Mouse (Mus musculus) layer of hippocampus, adult 9-10 months (tissue): ENCODE results near the gene Ireb2.
"Not testable (repeated sequence)": the region's sequence is repeated elsewhere in the genome, so short reads cannot be mapped to it uniquely, and the experiment has no call there.

ENCODE experiments used
- DNase-seq: peaks from one replicate; pipeline ENCODE4 v3.0.0; 2022; ENCODE audit warnings: low spot score

Ireb2 gene

GRCm38 (mm10) chr9:54863363-54864281 lies at the start of gene Ireb2:
Gene Ireb2 (plus strand): TSS chr9:54863789.
- peak; percentile 96 for DNase-seq

GRCm38 (mm10) chr9:54816508-54817201 lies 46.9 kb upstream of the Ireb2 start:
- DNase-seq = no peak

- DNase-seq = peak; percentile 52
Measured at GRCm38 (mm10) chr9:54821442-54822100, 42.0 kb upstream of the Ireb2 start.

- DNase-seq = no peak
Measured at GRCm38 (mm10) chr9:54829760-54830159, 33.8 kb upstream of the Ireb2 start.

- DNase-seq = no peak
Measured at GRCm38 (mm10) chr9:54830624-54831023, 33.0 kb upstream of the Ireb2 start.

GRCm38 (mm10) chr9:54833831-54834230 lies 29.8 kb upstream of the Ireb2 start:
- no peak for DNase-seq

- DNase-seq = not testable (repeated sequence)
Measured at GRCm38 (mm10) chr9:54835951-54836717, 27.5 kb upstream of the Ireb2 start.

- DNase-seq = no peak
Measured at GRCm38 (mm10) chr9:54837835-54838234, 25.8 kb upstream of the Ireb2 start.

GRCm38 (mm10) chr9:54840145-54840544 lies 23.4 kb upstream of the Ireb2 start:
- DNase-seq = no peak

GRCm38 (mm10) chr9:54842311-54842710 lies 21.3 kb upstream of the Ireb2 start:
- DNase-seq = no peak

GRCm38 (mm10) chr9:54843887-54844286 lies 19.7 kb upstream of the Ireb2 start:
- no peak for DNase-seq

- no peak for DNase-seq
Measured at GRCm38 (mm10) chr9:54844556-54845176, 18.9 kb upstream of the Ireb2 start.

- DNase-seq = no peak
Measured at GRCm38 (mm10) chr9:54848203-54848602, 15.4 kb upstream of the Ireb2 start.

GRCm38 (mm10) chr9:54853036-54853435 lies 10.6 kb upstream of the Ireb2 start:
- DNase-seq = not testable (repeated sequence)

- no peak for DNase-seq
Measured at GRCm38 (mm10) chr9:54853619-54854018, 10.0 kb upstream of the Ireb2 start.

- DNase-seq = no peak
Measured at GRCm38 (mm10) chr9:54855638-54856037, 8.0 kb upstream of the Ireb2 start.

GRCm38 (mm10) chr9:54856121-54856520 lies 7.5 kb upstream of the Ireb2 start:
- DNase-seq = no peak

- no peak for DNase-seq
Measured at GRCm38 (mm10) chr9:54857474-54857873, 6.1 kb upstream of the Ireb2 start.

GRCm38 (mm10) chr9:54860526-54860925 lies 3.1 kb upstream of the Ireb2 start:
- no peak for DNase-seq

GRCm38 (mm10) chr9:54878759-54879158 lies 15.2 kb downstream of the Ireb2 start:
- no peak for DNase-seq

GRCm38 (mm10) chr9:54892111-54892510 lies 28.5 kb downstream of the Ireb2 start:
- no peak for DNase-seq
